Mouse (Mus musculus): Measurements from ENCODE around the gene Med15.

- TF ChIP-seq CTCF (IDR thresholded peaks at IDR 0.05; ENCODE audit: low read depth) (peak; percentile 15; the same call in 1 of the 2 replicates), EP300 (optimal IDR thresholded peaks at IDR 0.05) (no peak)
Measured at GRCm38 (mm10) chr16:17759344-17759773, 26.7 kb upstream of the Med15 start, which contains the start of gene Klhl22.

Data from stomach, postnatal 0 days (tissue).